Mouse (Mus musculus) CH12.LX (cell line): ENCODE results near the gene Gm27021. TPM values are rescaled to one million over a fixed set of nuclear protein-coding genes. Genes with fewer than 3 reads are reported as not detected.

ENCODE experiments used
- DNase-seq: peaks from one replicate; pipeline ENCODE4 v3.0.0-alpha.2; 2013; ENCODE audit errors: extremely low read depth
- H3K27ac ChIP-seq: 2 replicates; pipeline ENCODE4 v1.5.1; 2012; ENCODE audit warnings: low read depth, mild to moderate bottlenecking, control low read depth, moderate library complexity; ENCODE audit not compliant: insufficient read depth
- H3K27me3 ChIP-seq: replicated peaks from 2 replicates; pipeline ENCODE3; 2012; ENCODE audit warnings: inconsistent platforms
- H3K36me3 ChIP-seq, 2 experiments: replicated peaks in 1 of 2; 2 replicates each; pipeline versions ENCODE3 to v1.6.1; 2012; ENCODE audit warnings: inconsistent platforms in 1 of 2, low read length in 1 of 2, mild to moderate bottlenecking in 1 of 2, mixed read lengths in 1 of 2, moderate library complexity in 1 of 2; ENCODE audit not compliant: control insufficient read depth in 1 of 2, insufficient read depth in 1 of 2
- H3K4me1 ChIP-seq, 2 experiments: 2 replicates each; pipeline ENCODE4 v1.6.1; 2012; ENCODE audit warnings: inconsistent platforms in 1 of 2, moderate library complexity in 1 of 2; ENCODE audit not compliant: insufficient read depth in 2 of 2, control insufficient read depth in 1 of 2
- H3K4me2 ChIP-seq: 2 replicates; pipeline ENCODE4 v1.6.1; 2012; ENCODE audit warnings: low read depth, mild to moderate bottlenecking, control low read depth; ENCODE audit not compliant: poor library complexity, insufficient read depth, severe bottlenecking
- H3K4me3 ChIP-seq, 3 experiments: fragments of 150-350 bp in 1 of 3; sonication (generic) in 1 of 3; replicated peaks in 1 of 3; 2 replicates each; pipeline versions ENCODE3 to v1.5.1; 2011 to 2012; ENCODE audit warnings: low read depth in 2 of 3, low read length in 2 of 3, mild to moderate bottlenecking in 2 of 3, moderate library complexity in 2 of 3, control low read depth in 1 of 3, improper control_type of control experiment in 1 of 3, inconsistent platforms in 1 of 3, mixed read lengths in 1 of 3; ENCODE audit not compliant: poor library complexity in 1 of 3
- H3K79me2 ChIP-seq: replicated peaks from 2 replicates; pipeline ENCODE4 v1.6.1; 2012; ENCODE audit warnings: mild to moderate bottlenecking, moderate library complexity; ENCODE audit not compliant: control insufficient read depth, poor library complexity, insufficient read depth, severe bottlenecking; ENCODE audit errors: extremely low read depth
- H3K9ac ChIP-seq: 2 replicates; pipeline ENCODE4 v1.6.1; 2012; ENCODE audit warnings: low read depth, mild to moderate bottlenecking, control low read depth, moderate library complexity; ENCODE audit not compliant: insufficient read depth
- H3K9me3 ChIP-seq: replicated peaks from 2 replicates; pipeline ENCODE3; 2012; ENCODE audit warnings: low read length, inconsistent platforms, mixed read lengths
- CHD1 ChIP-seq: IDR thresholded peaks from 2 replicates; pipeline ENCODE4 v1.6.1; 2012; ENCODE audit warnings: low read depth, low read length, improper control_type of control experiment, inconsistent platforms
- E2F4 ChIP-seq: IDR thresholded peaks from 2 replicates; pipeline ENCODE4 v1.6.1; 2011; ENCODE audit warnings: low read depth, low read length, improper control_type of control experiment; ENCODE audit not compliant: insufficient replicate concordance
- ELF1 ChIP-seq: IDR thresholded peaks from 2 replicates; pipeline ENCODE4 v1.6.1; 2014; ENCODE audit warnings: low read depth, mild to moderate bottlenecking, inconsistent platforms, low read length, improper control_type of control experiment
- EP300 ChIP-seq: IDR thresholded peaks from 2 replicates; pipeline ENCODE4 v1.6.1; 2011; ENCODE audit warnings: low read length, improper control_type of control experiment
- ETS1 ChIP-seq: conservative IDR thresholded peaks from 2 replicates; pipeline ENCODE4 v1.6.1; 2012; ENCODE audit warnings: low read depth, mild to moderate bottlenecking, inconsistent platforms, low read length, improper control_type of control experiment, moderate library complexity
- HCFC1 ChIP-seq: IDR thresholded peaks from 2 replicates; pipeline ENCODE4 v1.6.1; 2012; ENCODE audit warnings: low read depth, mild to moderate bottlenecking, inconsistent platforms, low read length, improper control_type of control experiment
- JUN ChIP-seq: IDR thresholded peaks from 2 replicates; pipeline ENCODE4 v1.6.1; 2011; ENCODE audit warnings: low read depth, mild to moderate bottlenecking, low read length, improper control_type of control experiment, moderate library complexity; ENCODE audit not compliant: insufficient read depth
- KAT2A ChIP-seq: IDR thresholded peaks from 2 replicates; pipeline ENCODE4 v1.6.1; 2012; ENCODE audit warnings: low read length, improper control_type of control experiment, inconsistent platforms; ENCODE audit not compliant: insufficient replicate concordance
- MAZ ChIP-seq: IDR thresholded peaks from 2 replicates; pipeline ENCODE4 v1.6.1; 2012; ENCODE audit warnings: low read depth, mild to moderate bottlenecking, inconsistent platforms, low read length, improper control_type of control experiment, moderate library complexity
- MXI1 ChIP-seq: IDR thresholded peaks from 2 replicates; pipeline ENCODE4 v1.6.1; 2011; ENCODE audit warnings: mild to moderate bottlenecking, low read depth, low read length, improper control_type of control experiment
- NELFE ChIP-seq: IDR thresholded peaks from 2 replicates; pipeline ENCODE4 v1.6.1; 2011; ENCODE audit warnings: low read depth, low read length, improper control_type of control experiment
- NRF1 ChIP-seq: IDR thresholded peaks from 2 replicates; pipeline ENCODE4 v1.6.1; 2014; ENCODE audit warnings: low read depth, mild to moderate bottlenecking, inconsistent platforms, low read length, improper control_type of control experiment, moderate library complexity
- POLR2AphosphoS2 ChIP-seq: IDR thresholded peaks from 2 replicates; pipeline ENCODE4 v1.6.1; 2011; ENCODE audit warnings: low read depth, low read length, improper control_type of control experiment
- RCOR1 ChIP-seq: conservative IDR thresholded peaks from 2 replicates; pipeline ENCODE4 v1.6.1; 2012; ENCODE audit warnings: low read depth, mild to moderate bottlenecking, inconsistent platforms, low read length, improper control_type of control experiment
- SIN3A ChIP-seq: IDR thresholded peaks from 2 replicates; pipeline ENCODE4 v1.6.1; 2012; ENCODE audit warnings: low read length, improper control_type of control experiment, inconsistent platforms
- SMC3 ChIP-seq: IDR thresholded peaks from 2 replicates; pipeline ENCODE4 v1.6.1; 2011; ENCODE audit warnings: low read depth, low read length, improper control_type of control experiment
- USF1 ChIP-seq: IDR thresholded peaks from 2 replicates; pipeline ENCODE4 v1.6.1; 2014; ENCODE audit warnings: low read depth, mild to moderate bottlenecking, inconsistent platforms, low read length, improper control_type of control experiment
- ZC3H11A ChIP-seq: IDR thresholded peaks from 2 replicates; pipeline ENCODE4 v1.6.1; 2012; ENCODE audit warnings: low read depth, mild to moderate bottlenecking, inconsistent platforms, low read length, improper control_type of control experiment
- ZKSCAN1 ChIP-seq: IDR thresholded peaks from 2 replicates; pipeline ENCODE4 v1.6.1; 2012; ENCODE audit warnings: low read depth, inconsistent platforms, low read length, improper control_type of control experiment, borderline replicate concordance
- ZMIZ1 ChIP-seq: IDR thresholded peaks from 2 replicates; pipeline ENCODE4 v1.6.1; 2012; ENCODE audit warnings: low read depth, mild to moderate bottlenecking, inconsistent platforms, low read length, improper control_type of control experiment
- dilution Hi-C: fragments of 300-500 bp; cut with MboI; formaldehyde crosslinking; loops from 2 replicates; pipeline ENCODE4 v1.14.3; 2020; ENCODE audit warnings: low sequenced_read_pairs; ENCODE audit not compliant: extremely low pct_unique_long_range_greater_than_20kb, extremely low pct_ligation_motif_present
- in situ Hi-C: fragments of 300-500 bp; cut with MboI; formaldehyde crosslinking; loops from 3 replicates; pipeline ENCODE4 v1.14.3; 2019; ENCODE audit warnings: low sequenced_read_pairs, low pct_ligation_motif_present, low pct_unique_long_range_greater_than_20kb, mixed read lengths
- polyA plus RNA-seq: library from polyadenylated mRNA; unstranded; fragments of >175 nt; gene quantifications from 2 replicates; pipeline ENCODE4 v1.2.1, GENCODE M21; 2012; ENCODE audit warnings: low read depth; ENCODE audit not compliant: insufficient read length
- total RNA-seq, 2 experiments: library from RNA; depleted of rRNA; stranded (reverse); fragments of 300-350 nt in 1 of 2; fragments of >200 nt in 1 of 2; gene quantifications; 2 replicates each; pipeline ENCODE4 v1.2.3; 2012 to 2014

The Gm27021 gene
- total and polyA plus RNA-seq, 3 experiments: 1.0 to 1.1 TPM; not detected in 1

DNA sequence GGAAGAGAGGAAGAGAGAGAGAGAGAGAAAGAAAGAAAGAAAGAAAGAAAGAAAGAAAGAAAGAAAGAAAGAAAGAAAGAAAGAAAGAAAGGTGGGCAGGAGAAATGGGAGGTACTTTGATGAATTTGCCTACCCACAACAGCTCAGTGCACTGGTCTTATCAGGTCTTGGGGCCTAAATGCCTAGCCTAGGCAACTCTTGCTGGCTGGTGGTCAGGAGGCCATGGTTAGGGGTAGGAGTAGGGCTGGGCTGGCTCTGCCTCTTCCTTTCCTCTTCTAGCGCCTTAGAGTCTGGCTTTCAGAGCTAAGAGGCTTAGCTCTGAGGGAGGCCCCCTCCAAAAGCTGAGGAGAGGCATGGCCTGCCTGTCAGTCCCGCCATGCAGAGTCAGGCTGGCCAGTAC is 44.3 kb downstream of the Gm27021 start:
- H3K4me1 ChIP-seq: peaks cover 0 to 3% of the 10 kb centered on the region in 2 experiments; a peak in 1 of 4 replicates
- no peak overlapping the region for H3K4me2 ChIP-seq
- H3K36me3 ChIP-seq: no peaks in the 10 kb centered on the region
- peaks cover 13% of the 10 kb centered on the region for H3K27me3 ChIP-seq
- in situ Hi-C loops: no loop called here
- TF ChIP-seq KAT2A: no peak
- no peak for TF ChIP-seq RCOR1
- no peak for TF ChIP-seq NELFE
- H3K9ac ChIP-seq: no peak overlapping the region
- no peaks in the 10 kb centered on the region for H3K9me3 ChIP-seq
- DNase-seq: no peak
- dilution Hi-C loops: no loop called here
- H3K27ac ChIP-seq: no peak overlapping the region
- no peak overlapping the region for H3K4me3 ChIP-seq
- H3K79me2 ChIP-seq: no peaks in the 10 kb centered on the region

DNA sequence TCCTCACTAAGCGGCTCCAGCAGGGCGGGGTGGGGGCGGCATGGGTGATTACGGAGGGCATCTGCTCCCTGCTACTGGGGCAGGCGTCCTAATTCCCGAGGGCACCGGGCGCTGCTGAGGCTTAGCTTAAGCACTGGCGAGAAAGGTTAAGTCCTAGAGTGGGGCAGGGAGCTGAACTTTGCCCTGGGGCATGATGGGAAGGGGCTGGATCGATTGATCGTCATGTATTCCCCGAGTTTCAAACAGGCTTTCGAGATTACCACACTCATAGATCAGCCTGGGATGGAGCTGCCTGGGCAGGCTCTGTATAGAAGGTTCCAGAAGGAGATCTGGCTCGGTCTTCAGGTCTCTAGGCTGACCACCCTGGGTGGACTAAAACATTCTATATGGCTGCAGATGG is 45.7 kb downstream of the Gm27021 start:
- DNase-seq: no peak
- no peak overlapping the region for H3K27ac ChIP-seq
- H3K9ac ChIP-seq: no peak overlapping the region
- no peaks in the 10 kb centered on the region for H3K79me2 ChIP-seq
- dilution Hi-C loops: no loop called here
- peaks cover 11% of the 10 kb centered on the region for H3K27me3 ChIP-seq
- H3K4me2 ChIP-seq: no peak overlapping the region
- H3K4me1 ChIP-seq: peaks cover 0 to 3% of the 10 kb centered on the region in 2 experiments; a peak in 1 of 4 replicates
- H3K36me3 ChIP-seq: no peaks in the 10 kb centered on the region
- TF ChIP-seq NRF1 (no peak), ELF1 (no peak), SMC3 (no peak), MXI1 (no peak), HCFC1 (no peak), E2F4 (no peak), EP300 (no peak), ZMIZ1 (no peak), POLR2AphosphoS2 (no peak), SIN3A (no peak), JUN (no peak), MAZ (no peak), ETS1 (no peak), ZC3H11A (no peak), CHD1 (no peak), USF1 (no peak), ZKSCAN1 (no peak)
- no peaks in the 10 kb centered on the region for H3K9me3 ChIP-seq
- no peak overlapping the region for H3K4me3 ChIP-seq
- in situ Hi-C loops: no loop called here
